Comparison of ENCODE assay signal across 8 mouse cellular contexts in genomic region chr5:24651768-24652752, GRCm38 (mm10). TPM values are rescaled to one million over a fixed set of nuclear protein-coding genes. Genes with fewer than 3 reads are reported as not detected.
DNase-seq lines count a peak whose midpoint lies in the region; ATAC-seq lines count a peak whose summit lies in the region.

No protein-coding gene starts in this region.

- 29% methylated on average over 25 of the region's 25 CpGs for WGBS in hindbrain, embryonic 16.5 days

- ATAC-seq in hindbrain, embryonic 16.5 days: peak; percentile 82
- ATAC-seq in megakaryocyte, adult 5-6 weeks (ENCODE audit: poor library complexity, severe bottlenecking): peak; percentile 91

- no peaks in the 10 kb centered on the region for H3K27me3 ChIP-seq in hindbrain, embryonic 16.5 days (replicated peaks; ENCODE audit: control insufficient read depth, insufficient read depth, low read length)

- no peak overlapping the region for H3K4me3 ChIP-seq in hindbrain, embryonic 16.5 days (ENCODE audit: low read length)

- no peaks in the 10 kb centered on the region for H3K4me1 ChIP-seq in hindbrain, embryonic 16.5 days (ENCODE audit: control insufficient read depth, insufficient read depth, low read depth, low read length)

- H3K9me3 ChIP-seq in hindbrain, embryonic 16.5 days (ENCODE audit: control insufficient read depth, low read length): no peaks in the 10 kb centered on the region

- peak; percentile 63 for DNase-seq in R1 (ENCODE audit: low read depth, low spot score)
- peak; percentile 95 to 97 for DNase-seq in cerebellum, postnatal 14 days
- DNase-seq in frontal cortex, postnatal 25 days (ENCODE audit: low spot score in 2 of 2): peak; percentile 78 to 84
- peak; percentile 88 to 93 for DNase-seq in left cerebral cortex, adult 18-20 months (ENCODE audit: low spot score in 2 of 2)
- peak; percentile 91 to 94 for DNase-seq in right cerebral cortex, adult 2 months (ENCODE audit: low spot score in 2 of 2)
- peak; percentile 89 for DNase-seq in urinary bladder, postnatal 25 days (ENCODE audit: low spot score)

- no peak overlapping the region for H3K9ac ChIP-seq in hindbrain, embryonic 16.5 days (ENCODE audit: low read depth, low read length)

- H3K36me3 ChIP-seq in hindbrain, embryonic 16.5 days (ENCODE audit: control insufficient read depth, insufficient read depth, low read length): no peaks in the 10 kb centered on the region

- no peak overlapping the region for H3K27ac ChIP-seq in hindbrain, embryonic 16.5 days (ENCODE audit: low read depth, low read length)

- H3K4me2 ChIP-seq in hindbrain, embryonic 16.5 days (ENCODE audit: low read length): no peak overlapping the region; the same call in 1 of the 2 replicates

RNA-seq across cellular contexts. Expression of gene Smarcd3, which starts 27.8 kb away (rescaled TPM):
- polyA plus RNA-seq in hindbrain, embryonic 16.5 days (2015; fragmentation: Nextera tagmentation; extraction: Ambion mirVana): 128 and 133 TPM in 2 replicates
- total RNA-seq in left cerebral cortex, adult 18-20 months (2021): 100 to 1,000 TPM in 1 of 2 experiments, 10 to 100 TPM in 1; 93.6 to 103 TPM
- not detected in 2 replicates for total RNA-seq in megakaryocyte, adult 5-6 weeks (2015)
- total RNA-seq in megakaryocyte, adult 5-6 weeks (2017): 0.07 TPM in 1 of 2 replicates, not detected in the other

RNA-seq across cellular contexts. Expression of gene Nub1, which starts 33.3 kb away (rescaled TPM):
- 48.8 and 49.5 TPM in 2 replicates for polyA plus RNA-seq in hindbrain, embryonic 16.5 days (2015; fragmentation: Nextera tagmentation; extraction: Ambion mirVana)
- total RNA-seq in left cerebral cortex, adult 18-20 months (2021): 10 to 100 TPM; 78.7 to 84.1 TPM
- total RNA-seq in megakaryocyte, adult 5-6 weeks (2015): 38.3 and 39.9 TPM in 2 replicates
- 61.5 and 67.3 TPM in 2 replicates for total RNA-seq in megakaryocyte, adult 5-6 weeks (2017)

Comparison
In these comparisons a context has a peak if more than half of its experiments do, and no peak if none do; other contexts are left out.
1. RNA of gene Smarcd3, which starts 27.8 kb away (total RNA-seq): 93.6 to 103 TPM in left cerebral cortex, adult 18-20 months; 0.07 TPM in megakaryocyte, adult 5-6 weeks; every median in the first group is over 10 times any median in the second.
2. Peak in every context shown above with its lines, with median percentiles within 50 percentile points of each other: DNase-seq.